Mouse (Mus musculus): Measurements from ENCODE around the gene Otop3. TPM values are rescaled to one million over a fixed set of nuclear protein-coding genes. Genes with fewer than 3 reads are reported as not detected.

The Otop3 gene
- polyA plus RNA-seq, 1 experiment from 2014 or later = not detected

DNA sequence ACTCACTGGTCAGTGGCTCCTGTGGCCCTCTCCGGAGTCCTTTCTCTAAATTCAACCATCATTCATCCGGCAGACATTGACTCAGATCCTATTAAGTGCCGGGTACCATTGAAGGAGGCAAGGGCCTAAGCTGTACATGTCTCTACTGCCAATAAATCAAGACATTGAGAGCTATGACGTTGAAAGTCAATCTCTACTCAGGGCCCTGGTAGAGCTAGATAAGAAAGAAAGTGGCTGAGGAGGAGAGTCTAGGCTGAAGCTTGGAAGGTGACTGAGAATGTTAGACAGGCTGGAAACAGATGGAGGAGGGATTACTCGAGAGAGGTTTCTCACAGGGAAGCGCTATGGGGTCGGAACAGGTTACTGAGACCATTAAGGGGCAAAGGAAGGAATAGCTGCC, 35.8 kb downstream of the Otop3 start:
- Histone ChIP-seq H3K4me2 (no peak overlapping the region), H3K36me3 (no peaks in the 10 kb centered on the region), H3K27ac (no peak overlapping the region), H3K4me1 (peaks cover 14% of the 10 kb centered on the region), H3K4me3 (no peak overlapping the region), H3K9ac (no peak overlapping the region), H3K27me3 (replicated peaks) (peaks cover 98% of the 10 kb centered on the region), H3K9me3 (replicated peaks) (no peaks in the 10 kb centered on the region)
- ATAC-seq = no peak
- WGBS (ENCODE audit: insufficient replicate concordance) = 38% methylated on average over 7 of the region's 7 CpGs

DNA sequence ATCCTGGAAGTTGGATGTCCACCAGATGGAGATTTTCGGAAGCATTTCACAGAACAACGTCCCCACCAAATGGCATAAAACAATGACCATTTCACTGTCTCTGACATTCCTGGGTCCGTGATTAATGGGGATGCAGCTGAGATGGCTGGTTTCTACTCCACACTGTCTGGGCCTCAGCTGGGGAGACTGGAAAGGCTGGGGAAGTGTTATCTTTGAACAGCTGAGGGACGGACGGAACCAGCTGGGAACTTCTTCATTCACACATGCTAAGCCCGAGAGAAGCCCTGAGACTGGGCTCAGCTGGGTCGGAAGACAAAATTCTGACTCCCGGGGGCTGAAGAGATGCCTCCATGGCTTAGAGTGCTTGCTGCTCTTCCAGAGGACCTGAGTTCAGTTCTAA, 36.8 kb downstream of the Otop3 start:
- no peak overlapping the region for H3K4me2 ChIP-seq
- H3K9ac ChIP-seq = no peak overlapping the region
- no peak overlapping the region for H3K27ac ChIP-seq
- ATAC-seq = no peak
- H3K4me3 ChIP-seq = no peak overlapping the region
- H3K9me3 ChIP-seq (replicated peaks) = no peaks in the 10 kb centered on the region
- peaks cover 14% of the 10 kb centered on the region for H3K4me1 ChIP-seq
- WGBS (ENCODE audit: insufficient replicate concordance) = 60% methylated on average over 8 of the region's 8 CpGs
- H3K36me3 ChIP-seq = no peaks in the 10 kb centered on the region
- H3K27me3 ChIP-seq (replicated peaks) = peaks cover 98% of the 10 kb centered on the region

DNA sequence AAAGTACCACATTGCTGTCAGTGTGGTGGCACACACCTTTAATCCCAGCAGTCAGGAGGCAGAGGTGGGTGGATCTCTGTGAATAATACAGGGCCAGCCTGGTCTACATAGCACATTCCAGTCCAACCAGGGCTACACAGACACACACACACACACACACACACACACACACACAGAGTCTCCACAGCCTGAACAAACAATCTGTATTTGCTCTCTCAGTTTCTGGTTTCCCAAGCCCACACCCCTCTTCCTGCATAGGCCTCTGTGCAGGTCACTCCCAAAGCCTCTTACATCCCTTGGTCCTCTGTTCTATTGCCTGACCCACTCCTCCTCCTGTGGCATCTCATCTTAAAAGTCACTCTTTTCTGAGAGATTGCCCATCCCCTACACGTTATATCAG, 37.5 kb downstream of the Otop3 start:
- H3K9ac ChIP-seq = no peak overlapping the region
- no peak overlapping the region for H3K4me2 ChIP-seq
- WGBS (ENCODE audit: insufficient replicate concordance) = 48% methylated on average over 1 of the region's 1 CpGs
- no peak overlapping the region for H3K27ac ChIP-seq
- H3K4me3 ChIP-seq = no peak overlapping the region
- no peaks in the 10 kb centered on the region for H3K9me3 ChIP-seq (replicated peaks)
- H3K36me3 ChIP-seq = no peaks in the 10 kb centered on the region
- H3K4me1 ChIP-seq = peaks cover 10% of the 10 kb centered on the region
- peaks cover 98% of the 10 kb centered on the region for H3K27me3 ChIP-seq (replicated peaks)
- ATAC-seq = no peak

DNA sequence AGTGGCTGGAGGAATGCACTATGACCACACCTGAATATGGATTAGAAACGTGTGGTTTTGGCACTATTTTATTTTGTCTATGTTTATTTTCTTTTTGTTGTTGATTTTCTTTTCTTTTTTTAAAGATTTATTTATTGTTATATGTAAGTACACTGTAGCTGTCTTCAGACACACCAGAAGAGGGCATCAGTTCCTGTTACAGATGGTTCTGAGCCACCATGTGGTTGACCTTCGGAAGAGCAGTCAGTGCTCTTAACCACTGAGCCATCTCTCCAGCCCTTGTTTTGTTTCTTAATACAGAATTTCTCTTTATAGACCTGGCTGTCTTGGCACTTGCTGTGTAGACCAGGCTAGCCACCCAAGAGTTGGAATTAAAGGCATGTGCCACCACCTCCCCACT, 38.2 kb downstream of the Otop3 start:
- H3K4me3 ChIP-seq = no peak overlapping the region
- ATAC-seq = no peak
- 18% methylated on average over 2 of the region's 2 CpGs for WGBS (ENCODE audit: insufficient replicate concordance)
- no peak overlapping the region for H3K9ac ChIP-seq
- peaks cover 3% of the 10 kb centered on the region; the same call in 1 of the 2 replicates for H3K4me1 ChIP-seq
- peaks cover 95% of the 10 kb centered on the region for H3K27me3 ChIP-seq (replicated peaks)
- no peak overlapping the region for H3K4me2 ChIP-seq
- no peaks in the 10 kb centered on the region for H3K36me3 ChIP-seq
- no peaks in the 10 kb centered on the region for H3K9me3 ChIP-seq (replicated peaks)
- no peak overlapping the region for H3K27ac ChIP-seq

DNA sequence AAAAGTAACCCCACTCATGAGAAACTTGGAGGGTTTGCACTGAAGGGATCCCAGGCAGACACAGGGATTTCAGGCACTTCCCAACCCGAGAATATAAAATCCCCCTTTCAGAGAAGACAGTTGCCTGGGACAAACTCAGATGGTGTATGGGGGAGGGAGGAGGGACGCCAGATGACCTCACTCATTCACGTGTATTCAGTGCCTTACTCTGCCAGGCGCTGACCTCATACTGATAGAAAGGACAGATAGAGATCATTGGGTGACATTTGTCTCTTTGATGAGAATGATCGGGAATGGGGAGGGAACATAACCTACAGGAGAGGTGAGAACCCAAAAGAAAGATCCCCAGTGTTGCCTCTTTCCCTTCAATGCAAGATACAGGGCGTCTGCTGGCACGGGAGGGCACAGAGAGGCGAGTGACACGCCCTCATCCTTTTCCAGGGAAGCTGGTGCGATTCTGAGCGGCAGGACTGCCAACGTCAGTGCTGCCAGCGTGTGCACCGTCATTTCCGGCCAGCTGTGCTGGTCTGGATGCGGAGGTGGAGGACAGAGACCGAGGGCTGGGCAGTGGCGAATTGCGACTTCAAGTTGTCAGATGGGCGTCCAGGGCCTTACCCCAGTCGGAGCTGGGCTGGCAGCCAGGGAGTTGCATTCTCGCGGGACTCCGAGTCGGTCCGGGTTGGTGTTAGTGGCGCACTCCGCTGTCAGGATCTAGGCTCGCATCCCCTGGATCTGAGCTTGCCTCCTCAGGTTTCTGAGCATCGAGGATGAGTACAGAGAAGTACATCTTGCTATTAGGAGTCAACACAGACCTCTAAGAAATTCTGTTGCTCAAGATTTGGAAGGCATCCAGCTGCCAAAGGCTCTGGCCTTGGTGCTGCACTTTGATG, 39.5 kb downstream of the Otop3 start:
- peak overlapping the region; percentile 56 for H3K4me2 ChIP-seq
- no peak overlapping the region for H3K27ac ChIP-seq
- WGBS (ENCODE audit: insufficient replicate concordance) = 3% methylated on average over 30 of the region's 30 CpGs
- no peaks in the 10 kb centered on the region for H3K36me3 ChIP-seq
- 0 out of 2 replicates have a peak, but pooled peaks cover 3% of the 10 kb centered on the region for H3K4me1 ChIP-seq
- no peak overlapping the region for H3K9ac ChIP-seq
- H3K4me3 ChIP-seq = peak overlapping the region; percentile 22
- H3K27me3 ChIP-seq (replicated peaks) = peaks cover 90% of the 10 kb centered on the region
- no peak for ATAC-seq
- H3K9me3 ChIP-seq (replicated peaks) = no peaks in the 10 kb centered on the region

- Histone ChIP-seq H3K36me3 (no peaks in the 10 kb centered on the region), H3K9me3 (replicated peaks) (no peaks in the 10 kb centered on the region), H3K4me2 (peak overlapping the region; percentile 56; the same call in 1 of the 2 replicates), H3K27me3 (replicated peaks) (peaks cover 88% of the 10 kb centered on the region), H3K27ac (no peak overlapping the region), H3K4me3 (no peak overlapping the region), H3K9ac (no peak overlapping the region), H3K4me1 (0 out of 2 replicates have a peak, but pooled peaks cover 3% of the 10 kb centered on the region)
- ATAC-seq = no peak
- WGBS (ENCODE audit: insufficient replicate concordance) = 51% methylated on average over 12 of the region's 12 CpGs
Measured at GRCm38 (mm10) chr11:115374695-115375425, 40.3 kb downstream of the Otop3 start.

GRCm38 (mm10) chr11:115376722-115377121, 42.2 kb downstream of the Otop3 start:
- Histone ChIP-seq H3K27me3 (replicated peaks) (peaks cover 89% of the 10 kb centered on the region), H3K4me1 (0 out of 2 replicates have a peak, but pooled peaks cover 3% of the 10 kb centered on the region), H3K27ac (no peak overlapping the region), H3K36me3 (no peaks in the 10 kb centered on the region), H3K9me3 (replicated peaks) (no peaks in the 10 kb centered on the region), H3K4me3 (no peak overlapping the region), H3K4me2 (no peak overlapping the region), H3K9ac (no peak overlapping the region)
- WGBS (ENCODE audit: insufficient replicate concordance) = 55% methylated on average over 7 of the region's 7 CpGs
- no peak for ATAC-seq

DNA sequence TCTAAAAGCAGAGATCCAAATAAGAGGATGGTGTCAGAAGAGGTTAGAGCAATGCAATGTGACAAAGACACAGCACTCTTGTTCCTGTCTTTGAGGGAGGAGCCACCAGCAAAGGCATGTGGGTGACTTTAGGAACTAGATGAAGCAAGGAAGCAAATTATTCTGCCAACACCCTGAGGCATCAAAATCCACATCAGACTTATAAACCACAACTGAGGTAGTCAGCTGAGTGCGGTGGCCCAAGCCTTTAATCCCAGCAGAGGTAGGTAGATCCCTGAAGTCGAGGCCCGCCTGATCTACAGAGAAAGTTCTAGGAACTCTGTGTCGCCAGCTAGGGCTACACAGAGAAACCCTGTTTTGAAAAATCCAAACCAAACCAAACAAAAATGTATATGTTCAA, 42.7 kb downstream of the Otop3 start:
- 72% methylated on average over 4 of the region's 4 CpGs for WGBS (ENCODE audit: insufficient replicate concordance)
- H3K4me1 ChIP-seq = 0 out of 2 replicates have a peak, but pooled peaks cover 3% of the 10 kb centered on the region
- no peak for ATAC-seq

DNA sequence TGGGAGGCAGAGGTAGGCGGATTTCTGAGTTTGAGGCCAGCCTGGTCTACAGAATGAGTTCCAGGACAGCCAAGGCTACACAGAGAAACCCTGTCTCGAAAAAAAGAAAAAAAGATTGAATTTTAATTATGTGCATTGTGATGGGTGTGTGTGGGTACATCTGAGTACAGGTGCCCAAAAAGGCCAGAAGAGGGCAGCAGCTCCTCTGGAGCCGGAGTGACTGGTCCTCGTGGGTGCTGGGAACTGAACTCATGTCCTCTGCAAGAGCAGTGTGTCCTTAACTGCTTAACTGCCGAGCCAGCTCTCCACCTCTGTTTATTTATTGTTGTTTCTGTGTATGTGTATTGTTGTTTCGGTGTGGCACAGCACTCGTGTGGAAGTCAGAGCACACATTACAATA, 43.3 kb downstream of the Otop3 start:
- H3K36me3 ChIP-seq = no peaks in the 10 kb centered on the region
- no peak overlapping the region for H3K27ac ChIP-seq
- ATAC-seq = no peak
- H3K4me2 ChIP-seq = no peak overlapping the region
- WGBS (ENCODE audit: insufficient replicate concordance) = 66% methylated on average over 7 of the region's 7 CpGs
- H3K9me3 ChIP-seq (replicated peaks) = no peaks in the 10 kb centered on the region
- no peak overlapping the region for H3K9ac ChIP-seq
- peaks cover 89% of the 10 kb centered on the region for H3K27me3 ChIP-seq (replicated peaks)
- no peak overlapping the region for H3K4me3 ChIP-seq
- 0 out of 2 replicates have a peak, but pooled peaks cover 3% of the 10 kb centered on the region for H3K4me1 ChIP-seq

More for the DNA sequence above, 42.7 kb downstream of the Otop3 start:
- no peak overlapping the region for H3K4me2 ChIP-seq
- peaks cover 89% of the 10 kb centered on the region for H3K27me3 ChIP-seq (replicated peaks)
- no peak overlapping the region for H3K27ac ChIP-seq
- H3K36me3 ChIP-seq = no peaks in the 10 kb centered on the region
- H3K4me3 ChIP-seq = no peak overlapping the region
- H3K9ac ChIP-seq = no peak overlapping the region
- H3K9me3 ChIP-seq (replicated peaks) = no peaks in the 10 kb centered on the region

DNA sequence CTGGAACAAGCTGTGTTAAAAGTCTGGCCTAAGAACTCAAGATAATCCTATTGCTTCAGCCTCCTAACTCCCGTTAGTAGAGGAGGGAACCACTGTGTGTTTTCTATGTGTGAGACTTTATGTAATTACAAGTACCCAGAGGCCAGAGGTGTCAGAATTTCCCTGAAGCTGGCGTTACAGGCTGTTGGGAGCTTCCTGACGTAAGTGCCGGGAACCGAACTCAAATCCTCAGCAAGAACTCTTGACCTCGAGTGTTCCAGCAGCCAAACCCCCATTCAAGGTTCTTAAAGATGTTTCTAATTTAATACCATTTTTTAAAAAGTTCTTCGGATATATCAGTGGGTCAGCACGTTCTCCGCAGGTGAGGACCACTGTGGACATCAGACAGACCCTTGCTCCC, 46.7 kb downstream of the Otop3 start:
- no peak overlapping the region for H3K9ac ChIP-seq
- peaks cover 89% of the 10 kb centered on the region for H3K27me3 ChIP-seq (replicated peaks)

GRCm38 (mm10) chr11:115381743-115382539, 47.4 kb downstream of the Otop3 start, which contains the start of gene Cdr2l:
TSS of gene Cdr2l (plus strand) at chr11:115381916.
- Histone ChIP-seq H3K4me1 (no peaks in the 10 kb centered on the region), H3K4me3 (peak within 1 kb of the TSS; percentile 61), H3K27me3 (replicated peaks) (peaks cover 86% of the 10 kb centered on the region), H3K4me2 (peak within 1 kb of the TSS; percentile 75), H3K9me3 (replicated peaks) (no peaks in the 10 kb centered on the region), H3K36me3 (no peaks in the 10 kb centered on the region), H3K9ac (peak within 1 kb of the TSS; percentile 64), H3K27ac (no peak within 1 kb of the TSS)
- peak; percentile 49; the same call in 1 of the 2 replicates for ATAC-seq
- under 1% methylated on average over 76 of the region's 76 CpGs for whole genome bisulfite sequencing (ENCODE audit: insufficient replicate concordance)

More for the DNA sequence above, 46.7 kb downstream of the Otop3 start:
- no peak for ATAC-seq
- peak overlapping the region; percentile 75 for H3K4me2 ChIP-seq
- peak overlapping the region; percentile 61; the same call in 1 of the 2 replicates for H3K4me3 ChIP-seq
- no peaks in the 10 kb centered on the region for H3K4me1 ChIP-seq
- H3K36me3 ChIP-seq = no peaks in the 10 kb centered on the region
- 37% methylated on average over 9 of the region's 9 CpGs for WGBS (ENCODE audit: insufficient replicate concordance)
- H3K9me3 ChIP-seq (replicated peaks) = no peaks in the 10 kb centered on the region
- H3K27ac ChIP-seq = no peak overlapping the region
